Mouse (Mus musculus) limb, embryonic 14.5 days (tissue): ENCODE results near the gene Abcb9. TPM values are rescaled to one million over a fixed set of nuclear protein-coding genes. Genes with fewer than 3 reads are reported as not detected.

Experiments
- ATAC-seq: fragments of 200-750 bp; cut with Nextera tagmentation; 2 replicates; pipeline ENCODE4 v1.8.0; 2017; ENCODE audit warnings: low read depth, moderate number of reproducible peaks, moderate TSS enrichment; ENCODE audit not compliant: low FRiP score
- DNase-seq: peaks from one replicate; pipeline ENCODE4 v3.0.0-alpha.2; 2015; ENCODE audit warnings: low spot score
- H3K27ac ChIP-seq: fragments of 300-500 bp; sonication (generic); replicated peaks from 2 replicates; pipeline ENCODE4 v1.5.1; 2014; ENCODE audit warnings: low read depth, mild to moderate bottlenecking, low read length, moderate library complexity, mixed read lengths
- H3K27me3 ChIP-seq: fragments of 300-500 bp; sonication (generic); 2 replicates; pipeline ENCODE4 v1.6.1; 2014; ENCODE audit warnings: low read length, mixed read lengths; ENCODE audit not compliant: control insufficient read depth, insufficient read depth
- H3K36me3 ChIP-seq: fragments of 300-500 bp; sonication (generic); 2 replicates; pipeline ENCODE4 v1.6.1; 2014; ENCODE audit warnings: mild to moderate bottlenecking, low read length, moderate library complexity, mixed read lengths; ENCODE audit not compliant: control insufficient read depth, insufficient read depth
- H3K4me1 ChIP-seq: fragments of 300-500 bp; sonication (generic); 2 replicates; pipeline ENCODE4 v1.6.1; 2014; ENCODE audit warnings: antibody characterized with exemption, low read length, mixed read lengths; ENCODE audit not compliant: control insufficient read depth, insufficient read depth
- H3K4me2 ChIP-seq: fragments of 300-500 bp; sonication (generic); replicated peaks from 2 replicates; pipeline ENCODE4 v1.6.1; 2014; ENCODE audit warnings: low read depth, mild to moderate bottlenecking, low read length, moderate library complexity; ENCODE audit not compliant: severe bottlenecking
- H3K4me3 ChIP-seq: fragments of 300-500 bp; sonication (generic); replicated peaks from 2 replicates; pipeline ENCODE4 v1.5.1; 2014; ENCODE audit warnings: low read length
- H3K9ac ChIP-seq: fragments of 300-500 bp; sonication (generic); 2 replicates; pipeline ENCODE4 v1.6.1; 2014; ENCODE audit warnings: mild to moderate bottlenecking, low read depth, low read length, moderate library complexity; ENCODE audit not compliant: severe bottlenecking
- H3K9me3 ChIP-seq: fragments of 300-500 bp; sonication (generic); 2 replicates; pipeline ENCODE4 v1.6.1; 2016; ENCODE audit warnings: low read length; ENCODE audit not compliant: control insufficient read depth
- POLR2A ChIP-seq: fragments of 200-500 bp; IDR thresholded peaks from 2 replicates; pipeline ENCODE4 v1.8.0; 2012; ENCODE audit warnings: inconsistent platforms, mild to moderate bottlenecking, moderate library complexity, borderline replicate concordance; ENCODE audit not compliant: insufficient read depth, insufficient read length; ENCODE audit errors: extremely low read depth
- WGBS: fragments of 180-500 bp; shearing (Covaris S2); extraction: QIAGEN DNeasy Blood & Tissue Kit; methylation state at CpG from one replicate; pipeline ENCODE4 v1.1.7; 2014; 5-methylcytosine and 5-hydroxymethylcytosine counted together
- polyA plus RNA-seq, 2 experiments: library from polyadenylated mRNA; depleted of rRNA in 1 of 2; stranded (reverse) in 1 of 2; unstranded in 1 of 2; fragments of >200 nt; fragmentation: Nextera tagmentation in 1 of 2; extraction: Ambion mirVana in 1 of 2; gene quantifications; 2 replicates each; pipeline versions ENCODE4 v1.2.1 to v1.2.3; 2012 to 2014

Gene Abcb9
- polyA plus RNA-seq, 2 experiments = 2.2 to 2.6 TPM

DNA sequence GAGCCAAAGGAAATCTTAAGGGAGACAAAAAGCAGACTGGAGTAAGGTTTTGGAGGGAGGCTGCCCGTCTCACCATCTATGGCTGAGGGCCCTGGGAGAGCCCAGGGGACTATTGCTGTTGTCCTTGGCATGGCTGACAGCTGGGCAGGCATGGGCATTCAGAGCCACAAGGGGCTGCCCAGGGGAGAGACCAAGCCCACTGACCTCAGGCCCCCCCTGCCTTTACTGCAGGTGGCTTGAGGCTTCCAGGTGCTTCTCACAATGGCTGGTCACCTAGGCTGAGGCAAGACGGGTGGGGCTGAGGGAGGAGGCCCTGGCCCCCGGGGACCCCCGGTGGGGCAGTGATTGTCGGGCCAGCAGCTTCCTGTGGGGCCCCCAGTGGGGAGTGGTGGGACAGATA, 23.6 kb upstream of the Abcb9 start:
- no peaks in the 10 kb centered on the region for H3K9me3 ChIP-seq
- H3K4me1 ChIP-seq = peaks cover 10% of the 10 kb centered on the region
- TF ChIP-seq POLR2A = no peak
- DNase-seq (no peak), ATAC-seq (no peak)
- no peaks in the 10 kb centered on the region for H3K27me3 ChIP-seq
- peaks cover 71% of the 10 kb centered on the region for H3K36me3 ChIP-seq
- H3K27ac ChIP-seq = no peak overlapping the region
- 77% methylated on average over 5 of the region's 5 CpGs for WGBS
- no peak overlapping the region for H3K4me3 ChIP-seq
- H3K9ac ChIP-seq = no peak overlapping the region
- no peak overlapping the region for H3K4me2 ChIP-seq

DNA sequence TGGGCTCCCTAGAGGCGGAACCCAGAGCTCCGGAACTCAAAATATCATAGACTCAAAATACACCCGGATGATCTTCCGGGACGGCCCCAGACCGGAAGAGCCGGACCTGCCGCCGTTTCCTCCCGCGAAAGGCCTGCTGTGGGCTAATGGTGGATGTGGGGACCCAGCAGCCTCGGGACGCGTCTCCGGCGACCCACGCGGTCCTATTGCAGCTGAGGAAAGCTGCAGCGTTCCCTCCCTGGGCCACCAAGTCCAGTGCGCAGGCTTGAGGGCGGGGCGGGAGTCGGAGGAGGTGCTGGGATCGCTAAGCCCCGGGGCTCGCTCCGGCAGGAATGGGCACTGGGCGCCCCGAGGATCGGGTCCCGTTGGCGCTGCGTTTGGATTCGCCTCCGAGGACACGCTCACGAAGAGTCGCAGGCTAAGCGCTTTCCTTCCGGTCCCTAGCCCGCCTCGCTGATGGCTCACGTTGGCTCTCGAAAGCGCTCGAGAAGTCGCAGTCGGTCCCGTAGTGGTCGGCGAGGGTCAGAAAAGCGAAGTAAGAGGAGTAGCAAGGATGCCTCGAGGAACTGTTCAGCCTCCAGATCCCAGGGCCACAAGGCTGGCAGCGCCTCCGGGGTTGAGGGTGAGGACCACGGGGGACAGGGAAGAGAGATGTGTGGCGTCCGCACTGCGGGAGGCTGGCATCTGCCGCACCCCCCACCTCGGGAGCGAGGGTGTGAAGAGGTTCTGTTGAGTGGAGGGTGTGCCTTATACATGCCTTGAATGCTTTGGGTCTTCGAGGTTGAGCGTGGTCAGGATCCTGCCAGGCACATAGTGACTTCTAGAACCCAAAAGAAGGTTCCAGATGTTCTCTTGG, 20.6 kb upstream of the Abcb9 start, which contains the start of gene Arl6ip4:
Gene Arl6ip4, plus strand, starts transcription at position 100 of the 856 bp plus-strand sequence.
- 2% methylated on average over 64 of the region's 64 CpGs for WGBS
- H3K27ac ChIP-seq = peak within 1 kb of the TSS; percentile 68
- no peaks in the 10 kb centered on the region for H3K9me3 ChIP-seq
- TF ChIP-seq POLR2A = 0 out of 2 replicates have a peak, but pooled peaks have one; percentile 67
- H3K4me2 ChIP-seq = peak within 1 kb of the TSS; percentile 96
- H3K27me3 ChIP-seq = no peaks in the 10 kb centered on the region
- peak within 1 kb of the TSS; percentile 80 for H3K4me3 ChIP-seq
- DNase-seq = peak; percentile 67
- H3K9ac ChIP-seq = peak within 1 kb of the TSS; percentile 91
- peaks cover 46% of the 10 kb centered on the region for H3K36me3 ChIP-seq
- peaks cover 16% of the 10 kb centered on the region for H3K4me1 ChIP-seq
- ATAC-seq = peak; percentile 39; the same call in 1 of the 2 replicates

DNA sequence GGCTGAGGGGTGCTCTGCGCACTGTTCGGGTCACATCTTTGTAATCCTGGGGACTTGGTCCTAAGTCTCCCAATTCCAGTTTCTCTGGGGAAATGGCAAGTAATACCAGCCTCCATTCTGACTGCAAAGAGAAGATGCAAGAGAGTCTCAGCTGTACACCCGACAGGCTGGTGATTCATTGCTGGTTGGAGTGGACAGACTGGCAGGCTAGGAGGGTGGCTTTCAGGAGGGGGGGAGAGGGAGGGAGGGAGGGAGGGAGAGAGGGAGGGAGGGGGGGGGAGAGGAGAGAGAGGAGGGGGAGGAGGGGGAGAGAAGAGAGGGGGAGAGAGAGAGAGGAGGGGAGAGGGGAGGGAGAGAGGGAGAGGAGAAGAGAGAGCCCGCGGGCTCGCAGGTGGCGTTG, 19.9 kb upstream of the Abcb9 start:
- TF ChIP-seq POLR2A = no peak
- ATAC-seq (no peak), DNase-seq (no peak)
- Histone ChIP-seq H3K9ac (peak overlapping the region; percentile 91), H3K4me1 (peaks cover 16% of the 10 kb centered on the region), H3K27ac (peak overlapping the region; percentile 68; the same call in 1 of the 2 replicates), H3K4me3 (peak overlapping the region; percentile 80), H3K27me3 (no peaks in the 10 kb centered on the region), H3K9me3 (no peaks in the 10 kb centered on the region), H3K4me2 (peak overlapping the region; percentile 96), H3K36me3 (peaks cover 39% of the 10 kb centered on the region)
- WGBS = 26% methylated on average over 7 of the region's 7 CpGs

GRCm38 (mm10) chr5:124114276-124115025, 18.9 kb upstream of the Abcb9 start:
- Histone ChIP-seq H3K4me2 (no peak overlapping the region), H3K27me3 (no peaks in the 10 kb centered on the region), H3K4me3 (no peak overlapping the region), H3K36me3 (peaks cover 29% of the 10 kb centered on the region), H3K27ac (no peak overlapping the region), H3K9me3 (no peaks in the 10 kb centered on the region), H3K9ac (no peak overlapping the region), H3K4me1 (peaks cover 16% of the 10 kb centered on the region)
- no peak for ATAC-seq
- no peak for TF ChIP-seq POLR2A
- no peak for DNase-seq
- 90% methylated on average over 24 of the region's 24 CpGs for WGBS

DNA sequence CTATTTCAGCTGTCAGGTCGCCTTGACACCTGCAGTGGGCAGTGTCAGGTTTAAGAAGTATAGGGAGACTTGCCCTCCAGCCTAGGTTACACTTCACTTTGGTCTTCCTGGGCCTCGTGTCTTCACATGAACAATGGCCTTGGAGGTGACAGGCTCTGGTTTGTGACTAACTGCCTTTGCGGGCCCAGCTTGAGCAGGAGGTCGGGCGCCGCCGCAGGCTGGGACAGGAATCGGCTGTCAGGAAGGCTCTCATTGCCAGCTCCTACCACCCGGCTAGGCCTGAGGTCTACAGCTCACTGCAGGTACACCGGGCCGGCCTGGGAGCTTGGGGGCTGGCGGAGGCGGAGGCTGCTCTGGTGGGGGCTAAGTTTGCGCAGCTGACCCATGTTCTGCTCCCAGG, 17.4 kb upstream of the Abcb9 start:
- peak overlapping the region; percentile 76 for H3K4me3 ChIP-seq
- no peak for TF ChIP-seq POLR2A
- no peaks in the 10 kb centered on the region for H3K9me3 ChIP-seq
- peaks cover 16% of the 10 kb centered on the region for H3K4me1 ChIP-seq
- DNase-seq (no peak), ATAC-seq (no peak)
- H3K9ac ChIP-seq = peak overlapping the region; percentile 61
- peaks cover 15% of the 10 kb centered on the region for H3K36me3 ChIP-seq
- peak overlapping the region; percentile 64 for H3K4me2 ChIP-seq
- WGBS = 18% methylated on average over 12 of the region's 14 CpGs
- H3K27ac ChIP-seq = no peak overlapping the region
- no peaks in the 10 kb centered on the region for H3K27me3 ChIP-seq
